Mouse (Mus musculus) cerebellum, postnatal 25 days (tissue): ENCODE results near the gene Lrmp.

Source experiments
- DNase-seq, 2 experiments: peaks; one replicate each; pipeline ENCODE4 v3.0.0; 2021; ENCODE audit warnings: mixed read lengths in 2 of 2

Gene Lrmp

GRCm38 (mm10) chr6:145139776-145140475 lies 24.5 kb downstream of the Lrmp start:
- no peak for DNase-seq

DNA sequence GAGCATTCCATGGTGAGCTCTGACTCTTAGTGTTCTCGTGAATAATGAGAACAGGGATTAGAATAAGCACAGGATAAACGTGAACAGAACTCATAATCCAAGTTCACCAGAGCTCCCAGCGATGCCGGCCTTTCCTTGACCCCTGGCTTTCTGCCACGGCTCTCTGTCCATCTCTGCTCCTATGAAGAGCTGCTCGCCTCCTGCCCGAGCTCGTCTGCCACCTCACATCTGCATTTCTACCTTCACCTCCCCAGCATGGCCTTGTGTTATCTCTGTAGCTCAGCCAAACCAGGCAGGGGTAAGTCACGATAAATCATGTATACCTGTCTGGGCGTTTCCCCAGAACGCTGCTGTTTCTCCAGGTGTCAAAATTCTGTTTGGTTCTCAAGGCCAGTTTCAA lies 25.3 kb downstream of the Lrmp start:
- DNase-seq, result no peak

DNA sequence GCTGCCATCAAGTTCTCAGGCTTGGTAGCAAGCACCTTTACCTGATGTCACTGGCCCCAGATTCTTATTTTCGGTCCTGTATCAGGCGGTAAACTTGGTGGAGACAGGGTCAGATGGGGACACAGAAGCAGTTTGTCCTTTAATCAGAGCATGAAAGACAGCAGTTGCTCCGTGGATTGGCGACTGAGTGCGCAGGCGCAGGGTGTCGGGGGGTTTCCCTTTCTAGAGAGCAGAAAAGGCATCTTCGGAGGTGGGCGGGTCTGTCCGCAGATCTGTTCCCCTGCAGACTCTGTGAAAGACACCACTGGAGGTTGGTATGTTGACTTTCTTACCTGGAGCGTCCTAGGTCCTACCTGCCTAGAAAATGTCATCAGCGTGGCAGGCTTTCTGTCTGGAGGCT lies 26.4 kb downstream of the Lrmp start:
- DNase-seq, result no peak

- DNase-seq, result no peak
Observed at GRCm38 (mm10) chr6:145145173-145145572, 29.7 kb downstream of the Lrmp start.

DNA sequence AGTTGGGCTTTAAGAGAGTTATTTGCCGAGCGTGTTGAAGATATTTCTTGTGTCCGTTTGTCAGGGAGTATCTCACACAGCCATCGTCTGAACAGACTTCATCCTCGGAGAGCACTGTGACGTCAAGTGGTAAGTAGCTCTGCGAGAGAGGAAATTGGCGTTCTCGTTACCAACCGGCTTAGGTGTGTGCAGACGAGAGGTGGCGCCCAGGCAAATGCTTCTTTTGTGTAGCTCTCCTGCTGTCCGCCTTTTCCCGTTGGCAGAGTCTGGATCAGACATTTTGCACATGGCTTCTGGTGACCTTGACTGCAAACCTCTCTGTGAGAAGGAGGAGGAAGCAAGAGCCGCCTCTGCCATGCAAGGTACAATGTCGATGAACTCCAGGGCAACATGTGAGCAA lies 32.3 kb downstream of the Lrmp start:
- no peak for DNase-seq

- no peak for DNase-seq
Observed at GRCm38 (mm10) chr6:145149054-145149453, 33.6 kb downstream of the Lrmp start.

DNA sequence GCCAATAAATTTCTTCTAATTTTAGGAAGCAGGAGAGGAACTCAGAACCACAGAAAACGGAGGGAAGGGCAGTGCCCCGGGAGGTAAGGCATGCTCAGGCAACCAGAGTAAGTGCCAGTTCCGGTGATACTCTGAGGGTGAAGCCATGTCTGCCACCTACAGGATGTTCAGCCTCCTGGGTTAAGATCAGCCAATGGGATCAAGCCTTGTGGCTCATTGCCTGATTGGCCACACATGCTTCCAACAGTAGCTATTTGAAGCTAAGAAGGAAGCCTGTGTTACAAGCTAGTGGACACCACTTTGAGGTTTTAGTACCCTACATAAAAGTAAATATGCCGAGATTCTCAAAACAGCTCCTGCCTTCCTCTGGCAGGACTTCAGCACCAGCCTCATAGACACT lies 43.2 kb downstream of the Lrmp start:
- no peak for DNase-seq

DNA sequence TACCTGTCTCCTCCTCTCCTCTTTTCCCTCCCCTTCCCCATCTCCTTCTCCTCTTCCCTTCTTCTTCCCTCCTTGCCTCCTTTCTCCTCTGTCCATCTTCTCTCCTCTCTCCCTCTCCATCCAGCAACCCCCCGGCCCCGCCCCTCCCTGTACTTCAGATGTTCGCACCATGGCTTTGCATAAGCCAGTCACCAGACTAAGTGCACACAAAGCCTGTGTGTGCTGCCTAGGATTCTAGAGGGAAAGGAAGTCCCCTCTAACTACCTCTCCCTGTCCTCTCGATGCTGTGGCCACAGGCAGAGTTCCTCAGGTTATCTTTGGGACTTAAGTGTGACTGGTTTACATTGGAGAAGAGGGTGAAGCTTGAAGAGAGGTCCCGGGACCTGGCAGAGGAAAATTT lies 45.1 kb downstream of the Lrmp start:
- DNase-seq, result no peak

GRCm38 (mm10) chr6:145171892-145172606 lies 56.6 kb downstream of the Lrmp start:
- DNase-seq, result no peak

GRCm38 (mm10) chr6:145173781-145174191 lies 58.3 kb downstream of the Lrmp start:
- peak; percentile 22 to 62 for DNase-seq

DNA sequence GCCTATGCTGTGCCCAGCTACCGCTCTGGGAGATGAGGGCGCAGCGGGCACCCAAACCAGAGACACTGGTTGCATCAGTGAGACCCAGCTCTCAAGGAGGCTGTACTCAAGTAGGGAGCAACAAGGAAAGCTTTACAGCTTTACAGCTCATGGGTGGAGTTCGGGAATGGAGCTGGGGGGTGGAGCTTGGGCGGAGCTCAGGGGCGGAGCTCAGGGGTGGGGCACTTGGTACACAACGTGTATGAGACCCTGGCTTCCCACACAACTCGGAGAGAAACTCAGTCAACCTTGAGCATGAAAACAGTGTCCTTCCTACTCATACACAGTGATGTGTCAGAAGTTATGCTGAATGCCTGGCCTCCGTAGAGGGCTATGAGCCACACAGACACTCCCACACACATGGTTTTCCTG lies 60.1 kb downstream of the Lrmp start:
- no peak for DNase-seq

GRCm38 (mm10) chr6:145176474-145176873 lies 61.0 kb downstream of the Lrmp start:
- DNase-seq, result no peak

- DNase-seq, result peak; percentile 30 to 61
Observed at GRCm38 (mm10) chr6:145179665-145180064, 64.2 kb downstream of the Lrmp start.

GRCm38 (mm10) chr6:145182044-145182443 lies 66.6 kb downstream of the Lrmp start:
- DNase-seq, result no peak

DNA sequence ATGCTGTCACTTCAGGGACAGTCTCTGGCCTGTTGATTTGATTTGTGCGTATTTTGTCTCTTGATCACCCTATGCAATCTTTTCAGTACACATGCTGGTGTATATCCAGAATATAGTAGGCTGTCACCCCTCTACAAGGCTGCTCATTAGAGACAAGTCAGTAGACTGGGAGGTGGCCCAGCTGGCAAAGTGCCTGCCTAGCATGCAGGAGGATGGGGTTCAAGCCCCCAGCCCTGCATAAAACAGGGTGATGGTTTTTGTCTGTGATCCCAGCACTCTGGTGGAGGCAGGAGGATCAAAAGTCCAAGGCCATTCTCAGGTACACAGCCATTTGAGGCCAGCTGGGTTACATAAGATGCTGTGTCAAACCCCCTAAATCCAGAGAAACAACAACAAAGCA lies 70.6 kb downstream of the Lrmp start:
- DNase-seq, result peak in 1 of 2 experiments; percentile 18

DNA sequence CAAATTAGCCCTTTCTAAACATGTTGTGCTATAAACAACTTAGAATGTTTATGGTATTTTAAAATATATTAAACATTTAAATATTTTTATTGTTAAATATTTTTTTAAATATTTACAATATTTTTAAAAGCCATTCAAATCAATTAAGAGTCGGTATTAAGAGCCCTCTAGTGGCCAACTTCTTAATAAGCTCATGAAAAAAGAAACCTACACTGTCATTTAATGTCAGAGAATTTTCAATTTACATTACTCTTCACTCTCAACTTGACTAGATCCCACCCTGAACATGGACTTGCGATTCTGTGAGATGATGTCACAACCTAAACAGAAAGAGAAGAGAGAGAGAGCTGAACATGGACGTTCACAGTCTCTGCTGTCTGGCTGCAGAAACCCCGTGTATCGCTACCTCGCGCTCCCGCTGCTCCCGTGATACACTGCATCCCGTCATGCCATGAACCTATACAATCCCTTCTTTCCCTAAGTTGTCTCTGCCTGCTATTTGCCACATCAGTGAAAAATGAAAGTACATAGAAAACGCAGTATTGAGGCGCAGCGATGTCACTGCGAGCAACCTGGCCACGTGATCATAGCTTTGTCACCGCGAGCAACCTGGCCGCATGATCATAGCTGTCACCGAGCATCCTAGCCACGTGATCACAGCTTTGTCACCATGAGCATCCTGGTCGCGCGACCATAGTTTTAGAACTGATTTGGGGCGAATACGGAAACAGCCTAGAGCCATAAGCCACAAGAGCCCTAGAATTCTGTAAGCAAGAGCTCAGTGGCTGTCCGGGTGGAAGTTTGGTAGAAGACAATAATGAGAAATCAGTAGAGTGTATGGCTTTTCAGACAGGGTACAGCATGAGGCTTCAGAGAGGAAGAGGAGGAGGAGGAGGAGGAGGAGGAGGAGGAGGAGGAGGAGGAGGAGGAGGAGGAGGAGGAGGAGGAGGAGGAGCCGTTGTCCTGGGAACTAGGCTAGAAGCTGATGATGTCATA lies 71.9 kb downstream of the Lrmp start:
- DNase-seq, result peak; percentile 50 to 52

DNA sequence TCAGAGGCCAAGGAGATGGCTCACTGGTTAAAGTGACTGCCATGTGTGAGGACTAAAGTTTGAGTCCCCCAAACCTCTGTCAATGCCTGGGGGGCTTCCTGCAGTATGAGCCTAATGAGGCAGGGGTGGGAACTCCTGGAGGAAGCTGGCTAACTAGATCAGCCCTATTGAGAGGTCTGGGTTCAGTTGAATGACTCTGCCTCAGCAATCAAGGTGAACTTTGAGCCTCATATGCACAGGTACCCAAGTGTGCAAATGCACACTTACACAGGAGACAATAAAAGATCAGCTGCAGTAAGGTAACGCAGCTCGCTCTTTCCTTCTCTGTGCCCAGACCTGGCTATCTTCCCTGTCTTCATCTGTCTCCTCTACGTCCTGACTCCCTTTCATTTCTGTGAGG lies 77.6 kb downstream of the Lrmp start:
- DNase-seq, result no peak

DNA sequence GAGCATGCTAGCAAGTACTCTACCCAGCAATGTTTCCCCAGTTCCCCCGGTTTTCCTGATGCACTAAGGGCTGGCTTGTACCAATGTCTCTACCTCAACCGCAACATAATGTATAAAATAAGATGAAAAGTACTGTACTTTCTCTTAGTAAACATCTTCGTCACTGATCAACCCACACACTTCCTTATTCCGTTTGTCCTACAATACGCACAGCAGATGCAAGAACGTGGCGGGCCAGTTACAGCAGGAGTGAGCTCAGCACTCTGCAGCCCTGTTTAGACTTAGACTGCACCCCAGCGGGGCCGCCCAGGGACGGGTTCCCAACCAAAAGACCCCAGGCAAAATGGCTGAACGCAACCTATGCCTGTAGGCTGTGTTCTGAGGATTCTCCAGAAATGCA lies 78.0 kb downstream of the Lrmp start:
- DNase-seq, result no peak

DNA sequence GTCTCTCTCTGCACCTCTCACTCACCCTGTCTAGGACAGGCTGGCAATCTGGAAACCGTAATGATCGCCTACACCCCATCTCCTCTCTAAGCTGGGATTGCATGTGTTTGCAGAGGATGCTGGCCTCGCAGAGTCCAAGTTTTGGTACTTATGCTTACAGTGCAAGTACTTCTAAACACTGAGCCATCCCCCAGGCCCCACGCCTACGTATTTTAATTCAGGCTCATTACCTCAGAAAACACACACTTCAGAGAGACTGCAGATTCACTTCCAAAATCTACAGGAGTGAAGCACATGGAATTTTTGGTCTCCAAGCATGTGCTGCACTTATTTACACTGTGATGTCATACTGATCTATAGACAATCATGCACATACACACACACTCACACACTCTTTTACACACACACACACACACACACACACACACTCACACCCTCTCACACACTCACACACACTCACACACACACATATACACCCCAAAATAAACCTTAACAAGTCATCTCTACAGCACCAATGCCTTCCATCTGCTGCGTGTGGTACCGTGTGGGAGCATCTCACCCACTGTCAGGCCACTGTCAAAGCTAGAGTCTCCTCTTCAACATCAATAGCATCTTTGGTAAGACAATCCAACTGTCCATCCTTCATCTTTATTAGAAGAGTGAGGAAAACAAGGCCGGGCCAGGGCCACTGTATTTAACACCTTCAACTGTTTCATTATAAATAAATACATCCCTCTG lies 82.7 kb downstream of the Lrmp start:
- no peak for DNase-seq

DNA sequence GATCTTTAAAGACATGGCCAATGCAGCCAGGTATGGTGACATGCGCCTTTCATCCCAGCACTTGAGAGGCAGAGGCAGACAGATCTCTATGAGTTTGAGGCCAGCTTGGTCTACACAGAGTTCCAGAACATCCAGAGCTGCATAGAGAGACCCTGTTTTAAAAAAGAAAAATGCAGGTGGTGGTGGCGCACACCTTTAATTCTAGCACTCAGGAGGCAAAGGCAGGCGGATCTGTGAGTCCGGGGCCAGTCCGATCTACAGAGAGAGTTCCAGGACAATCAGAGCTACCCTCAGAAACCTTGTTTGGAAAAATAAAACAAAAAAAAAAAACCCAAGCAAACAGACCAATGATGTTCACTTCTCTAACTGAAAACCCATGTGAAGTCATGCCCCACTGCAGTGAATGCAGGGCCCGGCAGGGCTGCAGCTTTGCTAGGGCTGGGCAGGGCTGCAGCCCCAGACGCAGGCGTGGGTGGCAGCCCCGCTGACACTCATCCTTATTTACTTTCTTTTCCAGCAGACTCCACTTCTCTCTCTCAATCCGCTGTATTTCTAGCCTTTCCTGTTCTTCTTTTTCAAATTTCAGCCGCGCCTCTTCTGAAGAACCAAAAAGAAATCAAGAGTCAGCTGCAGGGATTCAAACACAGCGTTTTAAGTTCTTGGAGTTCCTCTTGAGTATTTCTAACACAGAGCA lies 87.1 kb downstream of the Lrmp start:
- no peak for DNase-seq

GRCm38 (mm10) chr6:145204440-145204839 lies 89.0 kb downstream of the Lrmp start:
- no peak for DNase-seq

GRCm38 (mm10) chr6:145205142-145205541 lies 89.7 kb downstream of the Lrmp start:
- DNase-seq, result no peak
